In the genomic region with DNA sequence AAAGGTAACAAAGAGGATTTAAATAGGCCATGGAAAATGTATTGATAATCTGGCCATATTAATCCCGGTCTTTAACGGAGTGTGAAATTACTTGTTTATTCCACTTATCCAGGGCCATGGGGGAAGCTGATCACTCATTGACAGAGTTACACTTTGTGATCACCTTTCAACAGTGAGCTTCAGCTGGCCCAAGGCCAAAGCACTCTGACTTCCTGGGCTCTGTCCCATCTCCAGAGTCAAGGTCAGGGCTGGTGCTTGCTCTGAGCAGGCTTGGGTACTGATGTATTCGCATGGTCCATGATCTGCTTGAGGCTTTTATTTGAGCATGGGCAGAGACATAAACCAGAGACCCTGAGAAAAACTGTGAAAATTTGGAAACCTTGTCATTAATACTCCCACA, we compare ENCODE assay signal across 22 mouse cellular contexts.
A peak's percentile ranks its signal among the peaks of the same experiment; 100 is the strongest.
DNase-seq lines count a peak whose midpoint lies in the region; ATAC-seq and TF ChIP-seq lines count a peak whose summit lies in the region.
"Had no signal": no experiment of that assay in that cellular context is flagged by ENCODE, and none has a peak within 500 bp of the region (broad histone marks: within the 10 kb centered on the region; RNA-seq: fewer than 3 reads in every experiment).

No protein-coding gene starts in this region.

- no peak overlapping the region for H3K4me3 ChIP-seq in liver, postnatal 0 days (ENCODE audit: low read depth, low read length)
- no peak overlapping the region for H3K4me3 ChIP-seq in liver, embryonic 11.5 days (ENCODE audit: low read depth, low read length)
- H3K4me3 ChIP-seq: forebrain, embryonic 13.5 days; heart, embryonic 13.5 days; midbrain, embryonic 13.5 days; neural tube, embryonic 13.5 days had no signal

- no peaks in the 10 kb centered on the region for H3K9me3 ChIP-seq in liver, postnatal 0 days (ENCODE audit: low read length)
- H3K9me3 ChIP-seq in liver, embryonic 11.5 days (ENCODE audit: control insufficient read depth, low read length): no peaks in the 10 kb centered on the region
- H3K9me3 ChIP-seq: forebrain, embryonic 13.5 days; heart, embryonic 13.5 days; midbrain, embryonic 13.5 days; neural tube, embryonic 13.5 days had no signal

- no peaks in the 10 kb centered on the region for H3K36me3 ChIP-seq in liver, postnatal 0 days (replicated peaks; ENCODE audit: insufficient read depth, low read length)
- H3K36me3 ChIP-seq in liver, embryonic 11.5 days (ENCODE audit: control insufficient read depth, insufficient read depth, low read length): no peaks in the 10 kb centered on the region
- H3K36me3 ChIP-seq: heart, embryonic 13.5 days; midbrain, embryonic 13.5 days; neural tube, embryonic 13.5 days had no signal

- no peaks in the 10 kb centered on the region for H3K4me1 ChIP-seq in liver, postnatal 0 days (ENCODE audit: insufficient read depth)
- H3K4me1 ChIP-seq in liver, embryonic 11.5 days (replicated peaks; ENCODE audit: control insufficient read depth, insufficient read depth, low read length): no peaks in the 10 kb centered on the region
- H3K4me1 ChIP-seq: forebrain, embryonic 13.5 days; heart, embryonic 13.5 days; midbrain, embryonic 13.5 days; neural tube, embryonic 13.5 days had no signal

- TF ChIP-seq CTCF in liver, postnatal 0 days (IDR thresholded peaks at IDR 0.05; ENCODE audit: low read depth): no peak

- no peak overlapping the region for H3K9ac ChIP-seq in liver, postnatal 0 days (replicated peaks)
- H3K9ac ChIP-seq in liver, embryonic 11.5 days (ENCODE audit: low read depth, low read length): no peak overlapping the region
- H3K9ac ChIP-seq: forebrain, embryonic 13.5 days; heart, embryonic 13.5 days; midbrain, embryonic 13.5 days; neural tube, embryonic 13.5 days had no signal

- intact Hi-C loops in heart, postnatal 14 days (cut with DNase I): no loop called here

- H3K27ac ChIP-seq in liver, postnatal 0 days (ENCODE audit: low read depth): no peak overlapping the region
- H3K27ac ChIP-seq in liver, embryonic 11.5 days (ENCODE audit: low read depth, low read length): no peak overlapping the region
- H3K27ac ChIP-seq: forebrain, embryonic 13.5 days; heart, embryonic 13.5 days; macrophage; midbrain, embryonic 13.5 days; neural tube, embryonic 13.5 days had no signal

- peak; percentile 9 to 11 for DNase-seq in cerebellum, postnatal 10 days
- no peak for DNase-seq in cerebellum, postnatal 36 days
- peak; percentile 19 for DNase-seq in liver, postnatal 0 days
- DNase-seq in liver, embryonic 11.5 days (ENCODE audit: low spot score): no peak
- peak; percentile 77 for DNase-seq in kidney, postnatal 10 days
- no peak for DNase-seq in heart, postnatal 14 days
- no peak for DNase-seq in right cerebral cortex, postnatal 25 days
- DNase-seq: cerebellum, adult 11-12 months; cerebellum, postnatal 14 days; gastrocnemius, postnatal 10 days; heart, postnatal 10 days; liver; lung, adult 18-20 months; thymus, postnatal 14 days had no signal

- no peak overlapping the region for H3K4me2 ChIP-seq in liver, postnatal 0 days (ENCODE audit: low read depth, low read length)
- no peak overlapping the region for H3K4me2 ChIP-seq in liver, embryonic 11.5 days
- H3K4me2 ChIP-seq: forebrain, embryonic 13.5 days; heart, embryonic 13.5 days; midbrain, embryonic 13.5 days; neural tube, embryonic 13.5 days had no signal

- WGBS in liver, postnatal 0 days (ENCODE audit: insufficient replicate concordance): 76% methylated on average over 3 of the region's 3 CpGs
- 89% methylated on average over 3 of the region's 3 CpGs for WGBS in liver, embryonic 11.5 days

- TF ChIP-seq EP300 in liver, postnatal 0 days (IDR thresholded peaks at IDR 0.05; ENCODE audit: low read depth): no peak

- no peaks in the 10 kb centered on the region for H3K27me3 ChIP-seq in liver, postnatal 0 days (ENCODE audit: insufficient read depth, low read length)
- no peaks in the 10 kb centered on the region for H3K27me3 ChIP-seq in liver, embryonic 11.5 days (replicated peaks; ENCODE audit: control insufficient read depth, insufficient read depth, low read length)
- H3K27me3 ChIP-seq: forebrain, embryonic 13.5 days; heart, embryonic 13.5 days; midbrain, embryonic 13.5 days; neural tube, embryonic 13.5 days had no signal

- no peak for ATAC-seq in liver, postnatal 0 days
- ATAC-seq in liver, embryonic 11.5 days (replicated peaks; ENCODE audit: low FRiP score): no peak
- ATAC-seq: CD4-positive, CD25-positive, alpha-beta regulatory T cell, adult 4 months; forebrain, embryonic 13.5 days; hindbrain, embryonic 16.5 days; lung, postnatal 0 days; midbrain, embryonic 13.5 days had no signal

Comparison
In these comparisons a context has a peak if more than half of its experiments do, and no peak if none do; other contexts are left out.
1. DNase-seq: peak in cerebellum, postnatal 10 days (2 of 2), liver, postnatal 0 days (single experiment) and kidney, postnatal 10 days (single experiment); none in cerebellum, postnatal 36 days (0 of 2), liver, embryonic 11.5 days (single experiment), heart, postnatal 14 days (0 of 2) and right cerebral cortex, postnatal 25 days (single experiment).